Mouse (Mus musculus) cerebellum, adult (tissue): ENCODE results near the gene Inpp5f.
"Not testable (repeated sequence)": the region's sequence is repeated elsewhere in the genome, so short reads cannot be mapped to it uniquely, and the experiment has no call there.

Source experiments
- ATAC-seq: cut with Nextera tagmentation; 2 replicates; pipeline ENCODE4 v1.9.2; 2017; ENCODE audit warnings: mild to moderate bottlenecking, moderate library complexity, mixed read lengths; ENCODE audit not compliant: insufficient number of reproducible peaks, low FRiP score, low TSS enrichment

The Inpp5f gene

GRCm38 (mm10) chr7:128610897-128611798, at the start of gene Inpp5f:
Gene Inpp5f, plus strand, starts transcription at chr7:128611328.
- peak; percentile 96 for ATAC-seq

- no peak for ATAC-seq
Observed at GRCm38 (mm10) chr7:128563373-128563772, 47.8 kb upstream of the Inpp5f start.

GRCm38 (mm10) chr7:128566311-128566710, 44.8 kb upstream of the Inpp5f start:
- ATAC-seq, result no peak

- peak; percentile 96; the same call in 1 of the 2 replicates for ATAC-seq
Observed at GRCm38 (mm10) chr7:128567561-128568244, 43.4 kb upstream of the Inpp5f start.

GRCm38 (mm10) chr7:128569429-128569828, 41.7 kb upstream of the Inpp5f start:
- ATAC-seq, result not testable (repeated sequence)

- ATAC-seq, result no peak
Observed at GRCm38 (mm10) chr7:128569987-128570656, 41.0 kb upstream of the Inpp5f start.

GRCm38 (mm10) chr7:128570657-128571056, 40.5 kb upstream of the Inpp5f start:
- ATAC-seq, result not testable (repeated sequence)

- ATAC-seq, result no peak
Observed at GRCm38 (mm10) chr7:128572030-128572429, 39.1 kb upstream of the Inpp5f start.

GRCm38 (mm10) chr7:128575211-128575610, 35.9 kb upstream of the Inpp5f start:
- no peak for ATAC-seq

GRCm38 (mm10) chr7:128575794-128576193, 35.3 kb upstream of the Inpp5f start:
- ATAC-seq, result no peak

- ATAC-seq, result no peak
Observed at GRCm38 (mm10) chr7:128577607-128578006, 33.5 kb upstream of the Inpp5f start.

GRCm38 (mm10) chr7:128578199-128578945, 32.8 kb upstream of the Inpp5f start:
- ATAC-seq, result no peak

- no peak for ATAC-seq
Observed at GRCm38 (mm10) chr7:128579381-128579780, 31.7 kb upstream of the Inpp5f start.

- ATAC-seq, result no peak
Observed at GRCm38 (mm10) chr7:128580318-128580717, 30.8 kb upstream of the Inpp5f start.

- ATAC-seq, result no peak
Observed at GRCm38 (mm10) chr7:128581864-128582484, 29.2 kb upstream of the Inpp5f start.

GRCm38 (mm10) chr7:128583213-128583948, 27.7 kb upstream of the Inpp5f start:
- no peak; the same call in 1 of the 2 replicates for ATAC-seq

GRCm38 (mm10) chr7:128587334-128587933, 23.7 kb upstream of the Inpp5f start:
- ATAC-seq, result no peak

- no peak for ATAC-seq
Observed at GRCm38 (mm10) chr7:128591345-128592084, 19.6 kb upstream of the Inpp5f start.
